Mouse (Mus musculus) activated CD4-positive, CD25-positive, alpha-beta regulatory T cell (primary cell): ENCODE data around the gene Tbck. TPM values are rescaled to one million over a fixed set of nuclear protein-coding genes. Genes with fewer than 3 reads are reported as not detected.

Experiments used
- polyA plus RNA-seq, 2 experiments: library from polyadenylated mRNA; unstranded; fragments of 100-300 nt; shearing (Covaris generic); gene quantifications; one replicate each; pipeline ENCODE4 v1.2.1; 2017

Tbck gene
- polyA plus RNA-seq: 10 to 100 TPM; 10.1 to 12.1 TPM

GRCm38 (mm10) chr3:132683447-132684230, at the start of gene Tbck:
Gene Tbck, plus strand, starts transcription at chr3:132684144.

DNA sequence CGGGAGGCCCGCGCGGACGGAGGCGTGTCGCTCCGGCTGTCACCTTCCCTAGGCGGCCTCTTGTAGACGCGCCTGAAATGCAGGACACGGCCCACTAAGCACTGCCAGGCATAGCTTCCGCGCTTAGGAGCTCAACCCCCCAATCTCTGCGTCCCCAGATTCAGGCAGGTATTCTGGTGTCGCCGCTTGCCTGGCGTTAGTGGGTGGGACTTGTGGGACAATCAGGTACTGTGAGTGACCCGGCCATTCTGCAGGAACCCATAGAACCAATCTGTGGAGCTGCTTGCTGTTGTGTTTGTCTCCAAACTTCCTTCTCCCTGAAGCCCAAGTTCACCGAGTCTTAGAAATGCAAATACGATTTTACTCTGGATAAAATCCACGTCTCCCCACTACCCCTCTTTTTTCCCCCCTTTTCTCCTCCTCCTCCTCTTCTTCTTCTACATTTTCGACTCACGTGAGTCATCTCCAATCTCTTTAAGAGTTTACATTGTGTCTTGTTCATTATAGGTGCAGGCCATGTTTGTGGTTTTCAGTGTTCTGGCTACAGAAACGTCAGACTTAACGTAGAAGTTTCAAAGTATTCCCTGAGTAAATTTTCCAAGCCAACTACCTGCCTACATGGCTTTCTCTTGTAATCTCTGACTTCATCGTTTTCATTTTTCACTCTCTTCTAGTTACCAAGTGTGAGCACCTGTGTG, 436 bp downstream of the Tbck start, which contains the start of gene Aimp1:
Gene Aimp1 (minus strand): TSS at position 140 of the 698 bp plus-strand sequence.

Other genes starting within 250 kb of the Tbck start
- under 1 TPM in 1 of 2 experiments, not detected in 1; 0.36 TPM for gene Gimd1, start 54.3 kb upstream of the Tbck start, polyA plus RNA-seq
- 10 to 100 TPM; 54.8 to 69.2 TPM for gene Aimp1, start 226 bp downstream of the Tbck start, polyA plus RNA-seq